Mouse (Mus musculus) adrenal gland, adult 2 months (tissue): Measurements from ENCODE around the gene Gm45618. TPM values are rescaled to one million over a fixed set of nuclear protein-coding genes. Genes with fewer than 3 reads are reported as not detected.
"Not testable (repeated sequence)": the region's sequence is repeated elsewhere in the genome, so short reads cannot be mapped to it uniquely, and the experiment has no call there.

Experiments
- DNase-seq: peaks from one replicate; pipeline ENCODE4 v3.0.0; 2021
- long read RNA-seq: library from polyadenylated mRNA; stranded (forward); transcript quantifications from one replicate; pipeline ENCODE4 v2.0.0, GENCODE M21; 2021
- polyA plus RNA-seq: library from polyadenylated mRNA; depleted of rRNA; stranded (reverse); fragments of >200 nt; gene quantifications from 2 replicates; pipeline ENCODE4 v1.2.3, GENCODE M21; 2012; rRNA removed
- total RNA-seq, 2 experiments: library from RNA; stranded (reverse); gene quantifications; 2 replicates each; pipeline ENCODE4 v1.2.3; 2021

The Gm45618 gene
- total RNA-seq (not detected), polyA plus RNA-seq (not detected in 2 replicates)
- long read RNA-seq = 0 reads

DNA sequence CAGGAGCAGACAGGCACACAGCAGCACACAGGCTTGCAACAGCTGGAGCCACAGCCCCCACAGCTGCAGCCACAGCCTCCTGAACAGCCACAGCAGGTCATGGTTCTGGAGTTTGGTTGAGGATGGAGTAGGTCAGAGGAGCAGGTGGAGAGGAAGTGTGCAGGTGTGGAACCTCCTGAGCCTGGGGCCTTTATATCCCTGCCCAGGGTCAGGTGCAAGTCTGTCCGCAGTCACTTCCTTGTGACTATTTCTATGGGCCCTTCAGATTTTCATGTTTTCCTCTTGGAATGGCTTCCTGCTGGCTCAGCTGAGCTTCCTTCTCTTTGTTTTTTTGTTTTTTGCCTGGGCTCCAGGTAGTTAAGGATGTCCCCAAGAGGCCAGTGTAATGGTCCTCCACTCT, at the start of gene Gm45618:
TSS of gene Gm45618 (minus strand) at position 101 of the 400 bp plus-strand sequence.
- DNase-seq = not testable (repeated sequence)

DNA sequence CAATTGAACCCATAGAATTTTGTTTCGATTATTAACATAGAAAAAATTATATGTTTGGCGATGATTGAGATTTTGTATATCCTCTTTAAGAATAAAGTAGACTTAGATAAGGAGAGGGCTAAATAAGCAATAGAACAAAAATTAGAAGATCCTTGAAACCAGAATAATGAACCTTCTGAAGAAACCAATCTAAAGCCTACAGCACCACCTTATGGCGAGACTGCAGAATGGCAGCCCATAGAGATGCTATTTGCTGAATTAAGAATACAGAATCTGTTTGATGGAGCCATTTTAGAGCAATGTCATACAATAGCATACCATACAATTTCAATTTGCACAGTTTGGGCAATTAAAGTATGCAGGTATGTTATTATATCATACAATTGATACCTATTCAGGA, 49.3 kb upstream of the Gm45618 start:
- no peak for DNase-seq

DNA sequence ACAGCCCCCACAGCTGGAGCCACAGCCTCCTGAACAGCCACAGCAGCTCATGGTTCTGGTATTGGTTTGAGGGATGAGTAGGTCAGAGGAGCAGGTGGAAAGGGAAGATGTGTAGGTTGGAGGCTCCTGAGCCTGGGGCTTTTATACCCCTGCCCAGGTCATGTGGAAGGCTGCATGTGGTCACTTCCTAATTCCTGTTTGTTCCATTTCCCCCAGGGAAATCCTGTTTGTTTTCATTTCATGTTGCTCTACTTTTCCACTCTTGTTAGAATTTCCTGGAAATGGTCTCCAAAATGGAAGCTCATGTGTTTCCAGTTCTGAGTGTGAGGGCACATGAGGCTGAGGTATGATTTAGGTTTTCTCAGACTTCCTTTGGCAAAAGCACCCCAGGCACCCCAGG, 45.1 kb upstream of the Gm45618 start, which contains the start of gene Gm4553:
TSS of gene Gm4553 (minus strand) at position 101 of the 400 bp plus-strand sequence.
- DNase-seq = not testable (repeated sequence)

DNA sequence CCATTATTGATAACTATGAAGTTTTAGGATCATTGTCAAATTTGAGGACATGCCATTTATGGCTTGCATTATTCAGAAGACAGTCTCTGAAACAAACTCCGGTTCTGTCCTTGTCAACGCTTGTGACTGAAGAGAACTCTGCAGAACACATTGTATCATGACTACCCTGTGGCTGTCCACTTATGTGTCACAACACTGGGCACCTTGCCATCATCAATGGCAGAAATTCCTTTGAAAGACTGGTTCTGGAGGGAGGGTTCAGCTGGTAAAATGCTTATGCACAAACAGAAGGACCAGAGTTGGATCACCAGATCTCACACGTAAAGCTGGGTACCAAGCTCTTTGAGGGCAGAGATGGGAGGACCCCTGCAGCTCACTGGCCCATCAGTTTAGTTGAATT, 38.8 kb upstream of the Gm45618 start:
- DNase-seq = peak; percentile 10

DNA sequence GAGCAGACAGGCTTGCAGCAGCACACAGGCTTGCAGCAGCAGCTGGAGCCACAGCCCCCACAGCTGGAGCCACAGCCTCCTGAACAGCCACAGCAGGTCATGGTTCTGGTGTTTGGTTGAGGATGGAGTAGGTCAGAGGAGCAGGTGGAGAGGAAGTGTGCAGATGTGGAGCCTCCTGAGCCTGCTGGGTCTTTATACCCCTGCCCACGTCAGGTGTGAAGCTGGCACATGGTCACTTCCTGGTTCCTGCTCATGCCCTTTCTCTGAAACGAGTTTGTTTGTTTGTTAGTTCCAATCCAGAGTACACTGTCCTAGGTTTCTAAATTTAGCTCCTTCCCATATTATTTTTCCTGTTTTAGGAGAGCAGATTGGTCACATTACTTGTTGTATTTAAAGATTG, 36.5 kb upstream of the Gm45618 start, which contains the start of gene Gm29735:
TSS of gene Gm29735 (minus strand) at position 101 of the 400 bp plus-strand sequence.
- DNase-seq = not testable (repeated sequence)

DNA sequence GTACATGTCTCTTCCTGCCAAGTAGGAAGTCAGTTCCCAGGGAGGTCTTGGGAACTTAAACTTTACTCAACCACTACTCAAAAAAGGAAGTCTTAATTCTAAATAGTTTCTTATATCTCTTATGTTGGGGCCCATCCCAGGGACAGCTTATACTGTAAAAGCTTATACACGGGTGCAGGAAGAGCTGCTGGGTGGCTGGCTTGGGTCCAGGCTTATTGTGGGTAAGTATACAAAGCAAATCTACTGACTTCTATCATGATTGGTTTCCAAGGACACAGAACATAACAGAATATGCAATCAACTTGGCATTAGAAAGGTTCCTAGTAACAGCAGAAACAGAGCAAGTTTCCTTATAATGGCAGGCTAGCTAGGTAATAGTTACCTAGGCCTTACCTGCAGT, 34.8 kb upstream of the Gm45618 start:
- DNase-seq = no peak

DNA sequence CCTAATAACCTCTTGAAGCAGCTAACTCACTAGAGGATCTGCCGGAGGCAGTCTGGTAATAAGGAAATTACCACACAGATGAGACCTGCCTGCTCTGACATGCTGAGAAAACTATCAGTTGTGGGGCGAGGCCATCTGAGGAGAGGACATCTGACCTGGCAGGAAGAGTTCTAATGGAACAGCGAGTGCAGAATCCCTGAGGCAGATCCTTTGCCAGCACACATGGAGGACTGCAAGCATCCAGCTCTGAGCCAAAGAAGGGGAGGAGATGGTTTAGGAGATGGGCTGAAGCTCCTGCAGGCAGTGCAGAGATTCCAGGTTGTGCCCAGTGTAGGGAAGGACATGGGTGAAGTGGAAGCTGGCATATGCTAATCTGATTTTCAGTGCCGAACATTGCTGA, 31.7 kb upstream of the Gm45618 start:
- DNase-seq = no peak

DNA sequence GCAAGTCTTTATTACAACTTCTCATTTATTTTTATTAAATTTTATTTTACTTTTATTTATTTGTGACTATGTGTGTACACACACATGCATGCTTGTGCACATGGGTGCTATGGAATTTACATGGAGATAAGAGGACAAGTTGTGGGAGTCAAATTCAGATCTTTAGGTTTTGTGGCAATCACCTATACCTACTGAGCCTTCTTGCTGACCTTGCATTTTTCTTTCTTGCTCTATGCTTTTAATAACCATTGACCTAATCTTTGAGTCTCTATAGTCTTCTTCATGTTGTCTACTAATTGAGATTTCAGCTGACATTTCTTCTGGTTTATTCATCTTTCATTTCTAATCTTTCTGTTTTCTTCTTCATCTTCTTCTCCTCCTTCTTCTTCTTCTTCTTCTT, 28.1 kb upstream of the Gm45618 start:
- DNase-seq = no peak

DNA sequence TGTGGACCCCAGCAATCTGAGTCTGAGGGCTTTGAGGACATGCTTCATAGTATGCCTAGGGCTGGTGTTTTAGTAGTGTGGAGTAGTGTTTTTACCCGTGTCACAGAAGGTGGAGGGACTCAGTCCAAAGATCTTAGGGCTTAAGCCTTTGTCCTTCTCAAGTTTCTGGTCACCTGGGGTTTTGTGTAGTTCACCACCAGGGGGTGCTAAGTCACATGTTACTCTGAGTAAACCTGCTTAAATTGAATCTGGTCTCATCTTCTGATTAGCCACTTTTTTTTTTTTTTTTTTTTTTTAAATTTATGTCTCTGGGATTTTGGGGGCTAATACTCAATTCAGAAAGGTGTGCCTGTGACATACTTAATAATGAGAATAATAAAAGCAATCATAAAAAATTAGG, 25.5 kb upstream of the Gm45618 start:
- DNase-seq = peak; percentile 44

DNA sequence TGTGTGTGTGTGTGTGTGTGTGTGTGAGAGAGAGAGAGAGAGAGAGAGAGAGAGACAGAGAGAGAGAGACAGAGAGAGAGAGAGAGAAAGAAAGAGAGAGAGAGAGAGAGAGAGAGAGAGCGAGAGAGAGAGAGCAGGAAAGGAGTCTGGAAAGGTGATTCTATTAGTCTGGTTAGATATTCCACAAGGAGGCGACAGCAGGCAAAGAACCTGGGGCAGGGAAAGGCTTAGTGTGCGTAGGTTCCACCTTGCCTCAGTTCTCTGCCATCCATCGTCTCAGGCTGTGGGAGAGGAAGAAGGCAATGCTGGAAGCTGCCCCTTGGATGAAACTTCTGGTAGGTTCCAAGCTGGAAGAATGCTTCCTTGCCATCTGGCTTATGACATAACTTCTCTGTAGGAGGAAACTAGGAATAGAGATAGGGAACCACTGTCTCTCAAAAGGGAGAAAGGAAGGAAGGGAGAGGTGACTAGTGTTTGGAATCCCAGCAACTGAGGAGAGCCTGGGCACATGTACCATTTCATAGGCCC, 24.9 kb upstream of the Gm45618 start:
- no peak for DNase-seq

DNA sequence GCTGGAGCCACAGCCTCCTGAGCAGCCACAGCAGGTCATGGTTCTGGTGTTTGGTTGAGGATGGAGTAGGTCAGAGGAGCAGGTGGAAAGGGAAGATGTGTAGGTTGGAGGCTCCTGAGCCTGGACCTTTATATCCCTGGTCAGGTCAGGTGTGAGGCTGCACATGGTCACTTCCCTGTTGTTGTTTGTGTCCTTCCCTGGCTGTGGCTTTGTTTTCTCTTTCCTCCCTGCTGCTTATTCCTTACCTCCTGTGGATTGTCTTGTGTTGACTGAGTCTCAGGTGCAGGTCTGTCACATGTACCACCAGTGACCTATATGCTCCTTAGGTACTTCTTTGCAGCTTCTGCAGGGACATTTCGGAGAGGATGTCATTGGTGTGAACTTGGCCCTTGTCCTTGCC, 24.0 kb upstream of the Gm45618 start, which contains the start of gene Gm45337:
TSS of gene Gm45337 (minus strand) at position 101 of the 400 bp plus-strand sequence.
- DNase-seq = no peak

DNA sequence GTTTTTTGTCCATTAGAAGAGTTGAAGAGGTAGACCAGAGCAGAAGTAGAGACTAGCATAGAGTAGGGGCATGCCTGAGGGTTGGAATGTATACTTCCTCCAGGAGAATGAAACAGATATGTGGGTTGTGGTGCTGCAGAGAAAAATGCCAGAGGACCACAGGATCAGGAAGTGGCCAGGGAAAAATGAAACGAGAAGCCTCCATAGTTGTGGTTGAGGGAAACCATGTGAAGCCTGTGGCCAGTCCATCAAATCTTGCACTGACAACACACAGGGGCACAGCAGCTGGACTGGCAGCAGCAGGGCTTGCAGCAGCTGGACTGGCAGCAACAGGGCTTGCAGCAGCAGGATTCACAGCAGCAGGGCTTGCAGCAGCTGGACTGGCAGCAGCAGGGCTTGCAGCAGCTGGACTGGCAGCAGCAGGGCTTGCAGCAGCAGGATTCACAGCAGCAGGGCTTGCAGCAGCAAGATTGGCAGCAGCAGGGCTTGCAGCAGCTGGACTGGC, 23.0 kb upstream of the Gm45618 start:
- not testable (repeated sequence) for DNase-seq

DNA sequence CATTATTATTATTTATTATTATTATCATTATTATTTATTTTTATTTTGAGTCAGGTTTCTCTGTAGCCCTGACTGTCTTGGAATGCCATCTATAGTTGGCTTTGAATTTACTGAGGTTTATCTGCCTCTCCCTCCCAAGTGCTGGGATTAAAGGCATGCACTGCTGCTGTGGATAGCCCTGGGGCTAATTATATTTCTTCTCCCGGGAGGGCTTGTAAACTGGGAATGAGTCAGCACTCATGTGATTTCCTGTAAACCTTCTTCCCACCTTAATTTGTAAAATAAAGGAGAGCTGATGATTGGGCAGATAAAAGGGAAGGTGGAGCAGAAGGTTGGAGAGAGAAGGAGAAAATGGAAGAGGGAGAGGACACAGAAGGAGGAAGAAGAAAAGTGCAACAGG, 20.2 kb upstream of the Gm45618 start:
- DNase-seq = no peak

DNA sequence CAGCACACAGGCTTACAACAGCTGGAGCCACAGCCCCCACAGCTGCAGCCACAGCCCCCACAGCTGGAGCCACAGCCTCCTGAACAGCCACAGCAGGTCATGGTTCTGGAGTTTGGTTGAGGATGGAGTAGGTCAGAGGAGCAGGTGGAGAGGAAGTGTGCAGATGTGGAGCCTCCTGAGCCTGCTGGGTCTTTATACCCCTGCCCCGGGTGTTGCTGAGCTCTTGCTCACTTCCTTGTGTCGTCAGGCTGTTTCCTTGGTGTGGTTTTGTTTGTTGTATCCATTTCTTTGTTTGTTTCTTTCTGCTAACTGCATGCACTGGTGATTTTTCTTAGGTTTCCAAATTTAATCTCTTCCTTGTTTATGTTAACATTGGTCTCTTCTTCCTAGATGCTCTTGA, 15.4 kb upstream of the Gm45618 start, which contains the start of gene Gm39115:
TSS of gene Gm39115 (minus strand) at position 101 of the 400 bp plus-strand sequence.
- not testable (repeated sequence) for DNase-seq

DNA sequence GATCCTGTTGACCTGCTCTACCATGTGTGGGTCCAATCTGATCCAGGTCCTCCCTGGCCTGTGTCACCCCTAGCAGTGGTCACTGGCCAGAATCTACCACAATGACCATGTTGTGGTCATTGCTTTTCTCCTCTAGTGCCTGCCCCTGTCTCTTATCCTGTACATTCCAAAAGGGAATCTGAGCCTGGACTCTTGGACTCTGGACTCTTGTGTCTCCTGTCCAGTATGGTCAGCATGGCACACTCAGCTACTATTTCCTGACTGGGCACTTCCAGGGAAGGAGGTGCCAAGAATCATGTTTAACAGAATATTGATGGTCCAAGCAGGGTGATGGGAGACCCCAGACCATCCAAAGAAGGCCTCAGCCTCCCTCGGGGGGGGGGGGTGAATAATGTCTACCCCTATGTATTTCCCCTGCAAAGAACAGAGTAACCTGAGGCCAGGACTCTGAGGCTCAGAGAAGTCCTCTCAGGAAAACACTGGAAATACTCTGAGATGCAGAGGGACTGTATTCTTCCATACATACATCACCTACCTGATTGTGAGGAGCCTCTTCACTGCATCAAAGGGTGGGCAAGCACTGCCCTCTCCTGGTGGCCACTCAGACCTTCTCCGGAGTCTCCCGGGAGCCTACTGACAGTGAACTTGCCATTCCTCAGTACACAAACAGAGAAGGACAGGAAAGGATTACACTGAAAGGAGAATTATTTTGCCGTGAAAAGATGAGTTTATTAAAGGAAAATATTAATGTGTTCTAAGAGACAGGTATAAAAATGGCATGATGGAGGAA, 13.9 kb upstream of the Gm45618 start:
- DNase-seq = no peak

DNA sequence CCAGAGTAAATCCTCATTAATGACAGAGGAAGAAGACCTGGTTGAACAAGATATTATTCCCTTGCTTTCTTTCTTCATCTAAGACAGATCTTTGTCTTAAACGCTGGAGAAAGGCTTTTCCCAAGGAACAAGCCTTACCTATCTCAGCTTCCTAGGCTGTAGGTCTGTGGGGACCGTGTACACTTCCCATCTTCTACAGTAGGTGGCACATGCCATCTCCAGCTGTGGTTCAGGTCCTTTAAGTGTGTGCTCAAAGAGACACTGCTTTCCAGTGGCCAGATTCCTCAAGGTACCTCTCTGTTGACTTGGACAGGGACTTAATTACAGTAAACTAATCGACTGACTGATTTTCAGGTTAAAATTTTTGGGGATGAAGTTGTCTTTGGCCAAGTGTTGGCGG, 8.3 kb upstream of the Gm45618 start:
- no peak for DNase-seq

DNA sequence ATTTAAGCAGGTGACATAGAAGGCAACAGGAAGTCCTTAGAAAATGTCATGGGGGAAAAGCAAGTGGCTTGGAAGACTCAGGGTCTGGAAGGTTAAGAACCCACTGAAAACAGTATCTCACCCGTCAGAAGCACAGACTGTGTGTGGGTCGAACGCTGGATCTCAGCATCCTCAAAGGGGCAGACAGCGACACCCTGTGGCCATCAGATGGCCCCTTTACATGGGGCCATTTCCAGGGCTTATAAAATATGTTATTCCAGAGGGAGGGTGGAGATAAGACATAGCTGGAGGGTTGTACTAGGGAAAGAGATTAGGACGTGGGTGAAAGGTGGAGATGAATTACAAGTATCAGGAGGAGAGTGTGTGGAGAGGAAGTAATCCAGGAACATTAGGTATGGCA, 897 bp downstream of the Gm45618 start:
- peak; percentile 8 for DNase-seq

DNA sequence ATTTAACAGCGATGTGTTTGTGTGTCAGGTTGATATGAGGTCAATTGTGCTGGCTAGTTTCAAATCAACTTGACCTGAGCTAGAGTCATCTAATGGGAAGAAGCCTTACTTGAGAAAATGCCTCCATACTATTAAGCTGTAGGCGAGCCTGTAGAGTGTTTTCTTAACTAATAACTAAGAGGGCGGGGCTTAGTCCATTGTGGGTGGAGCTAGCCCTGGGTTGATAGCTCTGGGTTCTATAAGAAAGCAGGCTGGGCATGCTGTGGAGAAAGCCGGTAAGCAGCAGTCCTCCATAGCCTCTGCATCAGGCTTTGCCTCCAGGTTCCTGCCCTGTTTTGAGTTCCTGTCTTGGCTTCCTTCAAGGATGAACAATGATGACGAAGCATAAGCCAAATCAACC, 15.8 kb downstream of the Gm45618 start:
- no peak for DNase-seq

DNA sequence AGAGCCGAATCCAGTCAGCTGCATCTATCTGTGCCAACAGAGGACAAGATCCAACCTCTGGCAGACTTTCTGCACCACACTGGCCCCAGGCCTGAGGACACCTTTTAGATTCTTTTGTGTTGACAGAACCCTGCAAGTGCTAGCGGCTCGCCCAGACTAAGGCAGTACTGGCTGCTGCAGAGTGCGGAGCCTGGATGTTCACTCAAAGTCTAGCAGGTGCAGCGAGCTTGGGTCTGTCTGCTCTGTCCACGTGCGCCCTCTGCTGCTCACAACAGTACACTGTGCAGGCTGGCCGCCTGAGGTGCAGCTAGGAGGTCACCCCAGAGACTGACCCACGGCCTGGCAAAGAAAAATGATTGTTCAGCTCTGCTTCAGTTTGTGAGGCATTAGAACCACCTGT, 22.8 kb downstream of the Gm45618 start:
- peak; percentile 82 for DNase-seq

DNA sequence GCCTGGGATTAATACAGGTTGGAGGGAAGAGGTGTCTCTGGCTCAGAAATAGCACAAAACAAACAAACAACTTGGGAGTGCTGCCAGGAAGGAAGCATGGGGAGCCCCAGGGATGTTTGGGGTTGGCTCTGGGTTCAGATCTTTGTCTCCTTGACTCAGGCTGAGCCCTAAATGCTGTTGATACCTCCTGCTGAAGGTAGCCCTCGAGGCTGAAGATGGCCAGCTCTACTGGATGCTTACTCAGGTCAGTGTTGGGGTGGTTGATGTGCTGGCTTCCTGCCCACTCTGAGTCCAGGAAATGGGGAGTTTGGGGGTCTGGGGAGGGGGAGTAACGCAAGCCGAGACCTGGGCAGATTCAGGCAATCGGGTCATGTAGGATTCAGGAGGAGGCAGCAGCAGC, 23.8 kb downstream of the Gm45618 start:
- no peak for DNase-seq

DNA sequence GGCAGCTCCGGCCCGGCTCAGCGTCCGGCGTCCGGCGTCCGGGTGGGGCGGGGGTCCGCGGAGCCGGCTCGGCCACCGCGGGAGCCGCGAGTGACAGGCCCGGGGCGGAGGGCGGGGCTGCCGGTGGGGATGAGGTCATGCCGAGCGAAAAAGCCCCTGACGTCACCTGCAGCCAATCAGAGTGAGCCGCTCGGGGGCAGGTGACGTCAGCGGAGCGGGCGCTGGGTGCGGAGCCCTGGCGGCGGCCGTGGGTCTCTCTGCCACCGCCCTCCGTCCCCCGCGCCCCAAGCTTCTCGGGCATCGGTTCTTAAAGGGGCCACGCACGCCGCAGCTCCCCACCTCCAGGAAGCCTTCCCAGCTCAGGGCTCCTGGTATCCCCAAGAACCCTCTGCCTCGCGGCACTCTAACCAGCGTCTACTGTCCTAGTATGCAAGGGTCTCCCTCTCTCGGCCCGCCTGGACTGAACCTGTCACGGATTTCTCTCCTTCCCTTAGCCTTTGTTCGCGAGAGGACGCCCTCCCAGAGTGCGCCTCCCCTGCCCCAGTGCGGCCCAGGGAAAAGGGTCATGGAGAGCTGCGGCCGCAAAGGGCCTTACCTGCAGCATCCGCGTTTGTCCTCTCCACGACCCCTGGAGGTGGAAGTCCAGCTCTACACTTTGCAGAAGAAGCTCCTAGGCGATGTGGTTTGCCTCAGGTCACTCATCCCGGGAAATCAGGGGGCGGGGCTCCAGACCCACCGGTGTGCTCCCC, 25.2 kb downstream of the Gm45618 start, which contains the start of gene Dusp8:
TSS of gene Dusp8 (minus strand) at position 661 of the 749 bp plus-strand sequence.
- DNase-seq = peak; percentile 95
